Mouse (Mus musculus) cerebellum, adult 11-12 months (tissue): ENCODE results near the gene Olfr1185-ps1.
"Not testable (repeated sequence)": the region's sequence is repeated elsewhere in the genome, so short reads cannot be mapped to it uniquely, and the experiment has no call there.

ENCODE experiments used
- DNase-seq: peaks from one replicate; pipeline ENCODE4 v3.0.0; 2022

The Olfr1185-ps1 gene

DNA sequence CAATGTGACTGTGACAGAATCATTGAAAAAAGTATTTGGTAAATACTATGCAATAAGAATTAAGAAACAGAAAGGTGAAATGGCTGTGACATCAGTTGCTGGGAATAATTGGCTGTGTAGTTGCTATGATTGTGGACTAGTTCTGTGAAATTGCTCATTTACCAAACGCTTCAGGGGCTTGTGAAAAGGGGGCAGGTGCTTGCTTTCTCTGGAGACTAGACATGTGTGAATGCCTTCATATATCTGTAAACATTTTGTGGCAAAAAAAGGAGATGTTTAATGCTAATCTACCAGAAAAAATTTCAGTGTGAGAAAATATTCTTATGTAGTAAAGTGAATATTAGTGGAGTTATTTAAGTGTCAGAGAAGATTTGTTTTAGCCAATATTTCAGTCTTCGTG, at the start of gene Olfr1185-ps1:
TSS of gene Olfr1185-ps1 (plus strand) at position 301 of the 400 bp plus-strand sequence.
- no peak for DNase-seq

DNA sequence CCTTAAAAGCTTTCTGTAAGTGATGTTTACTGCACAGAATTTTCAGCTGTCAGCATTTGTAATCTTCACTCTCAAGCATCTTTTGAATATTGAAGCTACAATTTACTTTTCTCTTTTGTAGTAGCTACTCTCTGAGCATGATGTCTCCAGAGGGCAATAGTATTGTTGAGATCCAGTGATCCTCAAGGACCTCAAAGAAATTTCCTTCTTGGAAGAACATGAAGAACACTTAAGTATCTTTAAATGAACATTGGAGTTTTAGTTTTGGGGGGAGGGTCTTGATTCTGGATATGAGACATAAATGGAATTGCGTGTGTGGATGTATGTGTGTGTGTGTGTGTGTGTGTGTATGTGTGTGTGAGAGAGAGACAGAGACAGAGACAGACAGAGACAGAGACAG, 44.1 kb upstream of the Olfr1185-ps1 start, which contains the start of gene Gm13757:
TSS of gene Gm13757 (minus strand) at position 101 of the 400 bp plus-strand sequence.
- DNase-seq: no peak

DNA sequence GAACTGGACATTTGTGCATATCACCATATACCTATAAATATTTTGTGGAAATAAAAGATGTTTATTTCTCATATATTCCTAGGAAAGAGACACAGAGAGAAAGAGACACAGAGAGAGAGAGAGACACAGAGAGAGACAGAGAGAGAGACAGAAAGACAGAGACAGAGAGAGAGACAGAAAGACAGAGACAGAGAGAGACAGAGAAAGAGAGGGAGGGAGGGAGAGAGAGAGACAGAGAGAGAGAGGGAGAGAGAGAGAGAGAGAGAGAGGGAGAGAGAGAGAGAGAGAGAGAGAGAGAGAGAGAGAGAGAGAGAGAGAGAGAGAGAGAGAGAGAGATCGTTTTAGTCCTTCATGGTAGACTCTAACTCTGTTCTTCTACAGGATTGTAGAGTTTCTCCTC, 38.6 kb upstream of the Olfr1185-ps1 start, which contains the start of gene Olfr1183:
TSS of gene Olfr1183 (plus strand) at position 301 of the 400 bp plus-strand sequence.
- DNase-seq: not testable (repeated sequence)

DNA sequence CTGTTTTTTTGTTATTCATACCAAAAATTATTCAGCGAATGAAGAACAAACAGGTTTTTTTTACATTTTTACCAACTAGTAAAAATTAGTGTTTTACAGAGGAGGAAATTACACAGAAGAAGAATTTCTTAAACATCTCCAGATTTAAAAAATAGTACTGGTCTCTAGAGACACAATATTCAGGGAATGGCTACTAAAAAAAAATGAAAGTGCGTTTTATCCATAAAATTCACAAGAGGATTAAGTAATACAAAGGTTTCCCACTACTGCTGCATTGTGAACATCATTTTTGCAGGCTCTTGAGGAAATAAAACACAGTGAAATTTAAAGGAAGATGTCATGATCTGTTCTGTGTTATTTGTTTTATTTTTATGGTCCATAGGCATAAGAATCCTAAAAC, 9.8 kb upstream of the Olfr1185-ps1 start, which contains the start of gene Olfr1184:
TSS of gene Olfr1184 (plus strand) at position 301 of the 400 bp plus-strand sequence.
- DNase-seq: no peak

DNA sequence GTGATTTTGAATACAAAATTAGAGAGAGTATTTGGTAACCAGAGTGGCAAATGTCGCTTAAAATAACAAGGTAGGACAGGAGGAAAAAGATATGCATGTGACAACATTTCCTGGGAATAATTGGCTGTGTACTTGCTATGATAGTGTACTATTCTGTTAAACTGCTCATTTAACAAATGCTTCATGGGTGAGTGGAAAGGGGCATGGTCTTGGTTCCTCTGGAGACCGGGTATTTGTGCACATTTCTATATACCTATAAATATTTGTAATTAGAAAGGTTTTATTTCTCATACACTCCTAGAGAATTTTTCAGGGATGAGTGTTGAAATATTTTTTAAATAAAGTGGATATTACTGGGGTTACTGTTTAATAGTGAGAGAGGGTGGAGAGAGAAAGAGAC, 25.1 kb downstream of the Olfr1185-ps1 start, which contains the start of gene Olfr1186:
TSS of gene Olfr1186 (plus strand) at position 301 of the 400 bp plus-strand sequence.
- no peak for DNase-seq

DNA sequence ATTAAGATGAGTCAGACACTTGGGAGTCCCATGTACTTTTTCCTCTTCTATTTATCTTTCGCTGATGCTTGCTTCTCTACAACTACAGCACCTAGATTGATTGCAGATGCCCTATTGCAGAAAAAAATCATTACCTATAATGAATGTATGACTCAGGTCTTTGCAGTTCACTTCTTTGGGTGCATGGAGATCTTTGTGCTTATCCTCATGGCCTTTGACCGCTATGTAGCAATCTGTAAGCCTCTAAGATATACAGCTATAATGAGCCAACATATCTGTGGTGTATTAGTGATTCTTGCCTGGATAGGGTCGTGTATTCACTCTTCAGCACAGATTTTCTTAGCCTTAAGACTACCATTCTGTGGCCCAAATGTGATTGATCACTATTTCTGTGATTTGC, 32.6 kb downstream of the Olfr1185-ps1 start:
- DNase-seq: no peak
